Mouse (Mus musculus) forebrain, embryonic 14.5 days (tissue): Measurements from ENCODE around the gene Ephb1. TPM values are rescaled to one million over a fixed set of nuclear protein-coding genes. Genes with fewer than 3 reads are reported as not detected.

Experiments used
- ATAC-seq: fragments of 200-750 bp; cut with Nextera tagmentation; 2 replicates; pipeline ENCODE4 v1.8.0; 2017; ENCODE audit warnings: mild to moderate bottlenecking, moderate library complexity
- DNase-seq: peaks from one replicate; pipeline ENCODE4 v3.0.0-alpha.2; 2015; ENCODE audit warnings: low spot score
- H3K27ac ChIP-seq: fragments of 300-500 bp; sonication (generic); 2 replicates; pipeline ENCODE4 v1.5.1; 2014; ENCODE audit warnings: low read depth, mild to moderate bottlenecking, control low read depth, low read length, moderate library complexity
- H3K27me3 ChIP-seq: fragments of 300-500 bp; sonication (generic); replicated peaks from 2 replicates; pipeline ENCODE4 v1.6.1; 2014; ENCODE audit warnings: low read length, control low read depth, mixed read lengths; ENCODE audit not compliant: control insufficient read depth, insufficient read depth
- H3K36me3 ChIP-seq: fragments of 300-500 bp; sonication (generic); 2 replicates; pipeline ENCODE4 v1.6.1; 2014; ENCODE audit warnings: low read length, control low read depth; ENCODE audit not compliant: control insufficient read depth, insufficient read depth
- H3K4me1 ChIP-seq: fragments of 300-500 bp; sonication (generic); 2 replicates; pipeline ENCODE4 v1.6.1; 2014; ENCODE audit warnings: antibody characterized with exemption, low read length, control low read depth; ENCODE audit not compliant: control insufficient read depth, insufficient read depth
- H3K4me2 ChIP-seq: fragments of 300-500 bp; sonication (generic); 2 replicates; pipeline ENCODE4 v1.6.1; 2014; ENCODE audit warnings: mild to moderate bottlenecking, control low read depth, low read length
- H3K4me3 ChIP-seq: fragments of 300-500 bp; sonication (generic); 2 replicates; pipeline ENCODE4 v1.5.1; 2014; ENCODE audit warnings: low read depth, low read length, control low read depth
- H3K9ac ChIP-seq: fragments of 300-500 bp; sonication (generic); 2 replicates; pipeline ENCODE4 v1.6.1; 2014; ENCODE audit warnings: mild to moderate bottlenecking, low read length, control low read depth, moderate library complexity
- H3K9me3 ChIP-seq: fragments of 300-500 bp; sonication (generic); replicated peaks from 2 replicates; pipeline ENCODE4 v1.6.1; 2016; ENCODE audit warnings: low read length, control low read depth, mixed read lengths; ENCODE audit not compliant: control insufficient read depth
- WGBS: fragments of 180-500 bp; shearing (Covaris S2); extraction: QIAGEN DNeasy Blood & Tissue Kit; methylation state at CpG from one replicate; pipeline ENCODE4 v1.1.7; 2014; 5-methylcytosine and 5-hydroxymethylcytosine counted together
- polyA plus RNA-seq: library from polyadenylated mRNA; unstranded; fragments of >200 nt; fragmentation: Nextera tagmentation; extraction: Ambion mirVana; gene quantifications from 2 replicates; pipeline ENCODE4 v1.2.1, GENCODE M21; 2014

Ephb1 gene
- polyA plus RNA-seq, 1 experiment from 2014 or later = 27.8 TPM

- Histone ChIP-seq H3K27ac (no peak overlapping the region), H3K4me1 (no peaks in the 10 kb centered on the region), H3K9ac (no peak overlapping the region), H3K4me3 (no peak overlapping the region), H3K36me3 (0 out of 2 replicates have a peak, but pooled peaks cover 9% of the 10 kb centered on the region), H3K4me2 (no peak overlapping the region), H3K27me3 (no peaks in the 10 kb centered on the region), H3K9me3 (no peaks in the 10 kb centered on the region)
- DNase-seq = no peak
- WGBS = 68% methylated on average over 12 of the region's 12 CpGs
- ATAC-seq = no peak
Measured at GRCm38 (mm10) chr9:101990836-101991235, 363.7 kb downstream of the Ephb1 start.

GRCm38 (mm10) chr9:101990032-101990431, 364.5 kb downstream of the Ephb1 start:
- Histone ChIP-seq H3K27ac (no peak overlapping the region), H3K27me3 (no peaks in the 10 kb centered on the region), H3K36me3 (0 out of 2 replicates have a peak, but pooled peaks cover 9% of the 10 kb centered on the region), H3K4me1 (no peaks in the 10 kb centered on the region), H3K4me3 (no peak overlapping the region), H3K4me2 (no peak overlapping the region), H3K9me3 (no peaks in the 10 kb centered on the region), H3K9ac (no peak overlapping the region)
- ATAC-seq (no peak), DNase-seq (no peak)
- WGBS = 70% methylated on average over 6 of the region's 6 CpGs

GRCm38 (mm10) chr9:101986910-101987309, 367.6 kb downstream of the Ephb1 start:
- no peak for DNase-seq
- no peak overlapping the region for H3K9ac ChIP-seq
- no peaks in the 10 kb centered on the region for H3K4me1 ChIP-seq
- 0 out of 2 replicates have a peak, but pooled peaks cover 2% of the 10 kb centered on the region for H3K36me3 ChIP-seq
- no peak overlapping the region for H3K4me3 ChIP-seq
- H3K9me3 ChIP-seq = no peaks in the 10 kb centered on the region
- H3K4me2 ChIP-seq = no peak overlapping the region
- 60% methylated on average over 2 of the region's 2 CpGs for WGBS
- no peaks in the 10 kb centered on the region for H3K27me3 ChIP-seq
- no peak for ATAC-seq
- no peak overlapping the region for H3K27ac ChIP-seq

- H3K27ac ChIP-seq = no peak overlapping the region
Measured at GRCm38 (mm10) chr9:101982378-101982777, 372.1 kb downstream of the Ephb1 start.

GRCm38 (mm10) chr9:101981161-101981560, 373.3 kb downstream of the Ephb1 start:
- Histone ChIP-seq H3K36me3 (no peaks in the 10 kb centered on the region), H3K4me1 (no peaks in the 10 kb centered on the region), H3K9me3 (no peaks in the 10 kb centered on the region), H3K9ac (no peak overlapping the region), H3K27me3 (no peaks in the 10 kb centered on the region), H3K4me3 (no peak overlapping the region), H3K27ac (no peak overlapping the region), H3K4me2 (no peak overlapping the region)
- ATAC-seq (no peak), DNase-seq (no peak)
- 86% methylated on average over 2 of the region's 2 CpGs for WGBS

More at GRCm38 (mm10) chr9:101982378-101982777, 372.1 kb downstream of the Ephb1 start:
- Histone ChIP-seq H3K9me3 (no peaks in the 10 kb centered on the region), H3K27me3 (no peaks in the 10 kb centered on the region), H3K36me3 (no peaks in the 10 kb centered on the region), H3K4me2 (no peak overlapping the region), H3K9ac (no peak overlapping the region), H3K4me1 (no peaks in the 10 kb centered on the region), H3K4me3 (no peak overlapping the region)
- ATAC-seq (no peak), DNase-seq (no peak)
- WGBS = 87% methylated on average over 7 of the region's 7 CpGs

- ATAC-seq = no peak
- H3K27ac ChIP-seq = no peak overlapping the region
Measured at GRCm38 (mm10) chr9:101976884-101977465, 377.5 kb downstream of the Ephb1 start.

GRCm38 (mm10) chr9:101972314-101972713, 382.2 kb downstream of the Ephb1 start:
- H3K9ac ChIP-seq = no peak overlapping the region
- no peak overlapping the region for H3K4me3 ChIP-seq
- H3K9me3 ChIP-seq = no peaks in the 10 kb centered on the region
- no peaks in the 10 kb centered on the region for H3K27me3 ChIP-seq
- no peaks in the 10 kb centered on the region for H3K4me1 ChIP-seq
- DNase-seq (no peak), ATAC-seq (no peak)
- H3K36me3 ChIP-seq = 0 out of 2 replicates have a peak, but pooled peaks cover 5% of the 10 kb centered on the region
- no peak overlapping the region for H3K4me2 ChIP-seq
- no peak overlapping the region for H3K27ac ChIP-seq
- WGBS = 82% methylated on average over 8 of the region's 8 CpGs

More at GRCm38 (mm10) chr9:101976884-101977465, 377.5 kb downstream of the Ephb1 start:
- 90% methylated on average over 4 of the region's 4 CpGs for WGBS
- H3K36me3 ChIP-seq = no peaks in the 10 kb centered on the region
- H3K27me3 ChIP-seq = no peaks in the 10 kb centered on the region
- H3K4me3 ChIP-seq = no peak overlapping the region
- H3K4me2 ChIP-seq = no peak overlapping the region
- DNase-seq = no peak
- H3K9me3 ChIP-seq = no peaks in the 10 kb centered on the region
- H3K9ac ChIP-seq = no peak overlapping the region
- no peaks in the 10 kb centered on the region for H3K4me1 ChIP-seq

GRCm38 (mm10) chr9:101971806-101972205, 382.7 kb downstream of the Ephb1 start:
- Histone ChIP-seq H3K4me1 (no peaks in the 10 kb centered on the region), H3K27me3 (no peaks in the 10 kb centered on the region), H3K9ac (no peak overlapping the region), H3K9me3 (no peaks in the 10 kb centered on the region), H3K27ac (no peak overlapping the region), H3K4me2 (no peak overlapping the region), H3K4me3 (no peak overlapping the region), H3K36me3 (0 out of 2 replicates have a peak, but pooled peaks cover 5% of the 10 kb centered on the region)
- peak; percentile 23 for DNase-seq
- 22% methylated on average over 6 of the region's 6 CpGs for WGBS
- no peak for ATAC-seq

GRCm38 (mm10) chr9:101956228-101956627, 398.3 kb downstream of the Ephb1 start:
- Histone ChIP-seq H3K27me3 (no peaks in the 10 kb centered on the region), H3K4me3 (no peak overlapping the region), H3K4me2 (no peak overlapping the region), H3K9me3 (no peaks in the 10 kb centered on the region), H3K4me1 (peaks cover 6% of the 10 kb centered on the region), H3K27ac (0 out of 2 replicates have a peak overlapping the region, but pooled peaks have one; percentile 9), H3K36me3 (no peaks in the 10 kb centered on the region), H3K9ac (no peak overlapping the region)
- DNase-seq (no peak), ATAC-seq (no peak)
- WGBS = 37% methylated on average over 4 of the region's 4 CpGs
